Mouse (Mus musculus): ENCODE results near the gene Lmtk2.

Gene Lmtk2

DNA sequence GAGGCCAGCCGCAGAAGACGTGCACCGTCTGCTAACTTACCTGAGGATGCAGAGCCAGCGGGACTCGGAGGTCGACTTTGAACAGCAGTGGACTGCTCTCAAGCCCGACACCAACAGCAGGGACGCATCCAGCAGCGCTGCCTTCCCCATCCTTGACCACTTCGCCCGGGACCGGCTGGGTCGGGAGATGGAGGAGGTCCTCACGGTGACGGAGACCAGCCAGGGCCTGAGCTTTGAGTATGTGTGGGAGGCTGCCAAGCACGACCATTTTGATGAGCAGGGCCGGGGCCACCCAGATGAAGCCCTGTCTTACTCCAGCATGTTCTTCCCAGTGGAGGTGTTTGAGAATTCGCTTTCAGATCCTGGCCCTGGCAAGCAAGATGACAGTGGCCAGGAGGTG lies 73.4 kb downstream of the Lmtk2 start:
- CTCF ChIA-PET, result no interaction called here

DNA sequence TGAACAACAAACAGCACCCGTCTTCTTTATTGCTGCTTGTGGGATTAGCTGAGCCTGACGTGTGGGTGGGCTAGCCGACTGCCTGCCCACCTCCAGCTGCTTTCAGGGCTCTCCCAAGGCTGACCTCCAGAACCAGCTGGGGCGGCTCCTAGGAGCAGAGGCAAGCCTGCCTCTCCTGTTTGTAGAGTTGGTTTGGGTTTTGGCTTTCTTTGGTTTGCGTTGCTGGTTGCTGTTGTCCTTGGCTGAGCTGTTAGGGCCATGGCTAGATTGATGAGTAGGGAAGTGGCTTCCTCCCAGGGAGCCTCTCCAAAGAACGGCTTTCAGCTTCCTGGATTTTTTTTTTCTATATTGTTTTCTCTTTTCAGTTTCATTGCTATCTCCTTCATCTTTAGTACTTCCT lies 78.0 kb downstream of the Lmtk2 start:
- CTCF ChIA-PET, result no interaction called here

DNA sequence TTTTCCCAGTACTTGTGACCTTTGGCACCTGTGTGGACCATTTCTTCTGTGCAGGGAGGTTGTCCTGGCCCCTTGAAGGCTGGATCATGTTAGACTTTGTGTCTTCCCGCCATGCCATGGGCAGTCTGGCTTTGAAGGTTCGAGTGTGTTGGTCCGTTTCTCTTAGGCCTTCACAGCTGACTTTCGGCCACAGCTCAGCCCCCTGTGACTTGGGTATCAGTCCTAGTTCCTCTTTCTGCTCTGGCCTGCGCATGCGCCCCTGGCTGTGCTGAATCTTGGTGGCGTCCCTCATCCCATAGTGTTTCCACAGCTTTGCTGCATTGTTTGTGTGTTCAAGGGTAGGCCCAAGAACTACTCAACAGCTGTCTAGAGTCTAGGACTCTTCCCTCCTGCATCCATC lies 81.0 kb downstream of the Lmtk2 start:
- CTCF ChIA-PET, result interaction anchor here (1.1 kb wide), 1 partner anchor 26 kb away, joined by 4 read pairs; no protein-coding TSS in a partner anchor

DNA sequence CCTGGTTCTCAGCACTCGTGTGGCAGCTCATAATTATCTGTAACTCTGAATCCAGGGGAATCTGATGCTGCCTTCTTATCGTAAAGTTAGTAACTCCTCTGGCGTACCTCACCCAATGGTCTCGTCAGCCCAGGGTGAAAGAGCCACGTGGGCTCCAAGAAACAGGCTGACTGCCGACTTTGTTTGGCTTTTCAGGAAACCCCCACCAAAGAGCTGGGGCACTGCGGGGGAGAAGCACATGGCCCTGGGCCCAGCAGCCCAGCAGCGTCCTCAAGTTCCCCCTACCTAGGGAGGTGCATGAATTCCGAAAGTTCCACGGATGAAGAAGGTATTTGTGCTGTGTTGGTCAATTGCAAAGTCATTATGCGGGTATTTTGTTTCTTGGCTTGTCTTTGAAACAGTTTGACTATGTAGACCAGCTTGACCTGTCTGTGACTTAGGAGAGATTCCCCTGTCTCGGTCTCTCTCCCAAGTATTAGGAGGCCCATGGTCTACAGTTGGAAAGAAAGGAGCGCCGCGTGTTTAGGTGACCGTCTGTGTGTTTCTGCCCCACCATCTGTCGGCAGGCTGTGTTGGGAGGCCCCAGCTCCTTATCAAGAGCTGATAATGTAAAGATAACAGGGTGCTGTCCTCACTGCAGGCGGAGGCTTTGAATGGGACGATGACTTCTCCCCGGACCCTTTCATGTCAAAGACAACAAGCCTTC lies 82.5 kb downstream of the Lmtk2 start:
- CTCF ChIA-PET, result no interaction called here

DNA sequence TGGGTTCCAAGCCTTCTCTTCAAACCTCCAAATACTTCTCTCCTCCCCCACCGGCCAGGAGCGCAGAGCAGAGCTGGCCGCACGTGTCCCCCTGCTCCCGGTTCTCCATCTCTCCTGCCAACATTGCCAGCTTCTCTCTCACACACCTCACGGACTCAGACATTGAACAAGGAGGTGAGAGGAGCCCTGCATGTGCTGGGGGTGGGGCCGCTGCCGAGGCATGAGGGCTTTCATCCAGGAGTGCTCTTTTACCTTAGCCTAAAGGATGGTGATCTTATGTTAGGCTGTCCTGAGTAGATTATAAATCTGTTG lies 83.0 kb downstream of the Lmtk2 start:
- CTCF ChIA-PET, result no interaction called here

DNA sequence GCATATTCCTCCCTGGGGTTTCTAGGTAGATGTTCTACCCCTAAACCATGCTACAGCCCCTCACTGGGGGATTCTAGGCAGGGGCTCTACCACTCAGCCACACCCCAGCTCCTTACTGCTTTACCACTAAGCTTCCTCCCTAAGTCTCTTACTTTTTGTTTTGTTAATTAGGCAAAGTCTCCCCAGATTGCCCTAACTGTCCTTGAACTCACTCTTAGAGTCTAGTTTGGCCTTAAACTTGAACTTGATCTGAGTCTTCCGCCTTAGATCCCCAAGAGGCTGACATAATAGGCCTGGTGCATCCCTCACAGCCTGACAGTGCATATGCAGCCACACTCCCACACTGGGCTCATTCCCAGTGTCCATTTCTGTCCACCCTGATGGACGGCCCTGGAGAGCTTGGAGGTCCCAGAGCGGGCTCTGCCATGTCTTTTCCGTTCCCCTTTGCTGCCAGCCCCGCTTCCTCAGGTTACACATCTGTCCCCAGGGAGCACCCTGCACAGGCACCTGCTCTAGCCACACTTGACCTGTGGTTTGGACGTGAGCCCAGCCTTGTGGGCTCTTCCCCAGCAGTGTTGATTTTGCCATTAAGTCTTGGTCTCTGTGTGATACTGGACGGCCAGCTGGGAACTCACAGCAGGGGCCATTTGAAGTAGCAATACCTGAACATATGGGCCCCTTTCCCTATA lies 83.6 kb downstream of the Lmtk2 start:
- CTCF ChIA-PET, result no interaction called here

DNA sequence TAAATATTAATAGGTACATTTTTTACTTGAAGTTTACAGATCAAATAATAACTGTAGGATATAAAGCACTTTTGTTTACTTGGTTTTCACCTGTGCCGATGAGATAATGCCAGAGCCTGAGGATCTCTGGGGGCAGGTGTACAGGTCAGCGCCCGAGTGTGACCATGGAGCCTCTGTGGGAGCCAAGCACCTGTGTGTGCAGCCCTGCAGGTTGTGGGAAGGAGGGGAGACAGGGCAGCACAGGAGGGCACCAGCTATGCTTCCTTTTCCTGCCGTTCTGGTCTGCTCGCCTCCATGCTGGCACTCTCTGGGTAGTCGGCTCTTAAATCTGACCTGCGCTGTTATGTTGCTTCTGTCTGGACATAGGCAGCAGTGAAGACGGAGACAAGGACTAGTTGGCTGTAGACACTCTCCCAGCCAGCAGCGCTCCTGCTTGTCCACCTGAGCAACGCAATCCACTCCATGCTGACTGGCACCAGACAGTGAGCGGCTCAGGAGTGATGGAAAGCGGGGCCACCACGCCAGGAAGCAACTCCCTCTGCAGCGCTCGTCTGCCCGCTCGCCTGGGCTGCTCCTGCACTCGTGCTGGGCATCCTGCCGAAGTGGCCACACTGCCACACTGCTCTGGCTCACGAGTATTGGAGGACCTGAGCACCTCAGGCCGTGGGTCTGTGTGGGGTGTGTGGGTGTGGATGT lies 84.3 kb downstream of the Lmtk2 start:
- CTCF ChIA-PET, result interaction anchor here (0.7 kb wide), 1 partner anchor 169 kb away, joined by 3 read pairs; no protein-coding TSS in a partner anchor

DNA sequence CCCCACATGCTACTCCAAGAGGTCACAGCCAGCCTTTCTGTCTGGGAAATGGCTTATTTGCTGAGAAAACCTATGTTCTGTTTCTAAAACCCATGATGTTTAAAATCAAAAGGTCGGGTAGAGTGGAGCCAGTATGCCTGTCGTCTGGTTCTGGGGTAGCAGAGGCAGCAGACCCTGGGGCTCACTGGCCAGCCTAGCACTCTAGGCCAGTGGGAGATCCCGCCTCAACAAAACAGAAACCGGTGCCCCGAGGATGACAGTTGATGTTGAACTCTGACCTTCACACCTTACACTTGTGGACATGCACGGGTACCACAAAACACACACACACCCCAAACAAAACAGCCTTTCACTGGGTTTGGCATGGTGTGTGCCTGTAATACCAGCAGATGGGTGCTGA lies 88.2 kb downstream of the Lmtk2 start:
- CTCF ChIA-PET, result no interaction called here

DNA sequence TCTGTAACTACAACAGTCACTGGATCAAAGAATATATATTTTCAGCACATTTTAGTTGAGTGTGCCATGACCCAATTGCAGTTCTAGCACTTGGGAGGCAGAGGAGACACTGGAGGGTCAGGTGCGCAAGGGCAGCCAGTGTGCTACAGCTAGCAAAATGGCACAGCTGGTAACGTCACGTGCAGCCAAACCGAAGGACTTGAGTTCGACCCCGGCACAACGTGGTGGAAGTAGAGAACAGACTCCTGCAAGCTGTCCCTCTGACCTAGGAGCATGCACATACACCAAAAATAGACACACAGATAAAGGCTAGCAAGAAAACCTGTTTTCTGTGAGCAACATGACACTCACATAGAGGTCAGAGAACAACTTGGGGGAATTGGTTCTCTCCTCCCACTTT lies 89.1 kb downstream of the Lmtk2 start:
- CTCF ChIA-PET, result no interaction called here

DNA sequence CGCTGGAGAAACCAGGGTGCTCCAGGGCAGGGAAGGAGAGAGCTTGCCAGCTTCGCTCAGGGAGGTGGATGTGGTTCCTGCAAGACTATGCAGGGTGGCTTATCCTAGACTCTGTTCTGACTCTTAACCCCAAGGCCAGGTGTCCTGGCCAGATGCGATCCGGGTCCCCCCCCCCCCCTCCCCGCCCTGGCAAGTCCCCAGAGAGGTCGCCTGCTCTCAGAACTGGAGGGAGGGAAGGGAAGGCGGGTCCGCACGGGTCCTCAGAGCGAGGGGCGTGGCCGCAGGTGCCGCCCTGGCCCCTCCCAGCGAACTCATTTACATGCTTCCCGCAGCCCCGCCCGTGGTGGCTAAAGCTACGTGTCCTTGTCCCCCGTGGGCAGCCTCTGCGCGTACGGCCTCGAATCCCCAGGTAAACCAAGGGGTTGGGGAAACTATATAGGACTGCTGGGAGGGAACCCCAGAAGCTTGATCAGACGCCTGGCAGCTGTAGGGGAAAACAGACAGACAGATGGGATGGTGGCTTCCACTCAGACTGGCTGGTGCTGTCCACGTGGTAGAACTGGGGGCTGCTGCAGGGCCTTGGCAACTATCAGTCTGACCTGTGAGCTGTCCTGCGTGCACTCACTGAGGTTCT lies 89.8 kb downstream of the Lmtk2 start, which contains the start of gene Bhlha15:
TSS of gene Bhlha15 (plus strand) at position 337 of the 634 bp plus-strand sequence.
- CTCF ChIA-PET, result interaction anchor here (0.5 to 1.0 kb wide), 3 partner anchors 18 to 37 kb away, joined by 3 to 6 read pairs (median 3); no protein-coding TSS in a partner anchor

DNA sequence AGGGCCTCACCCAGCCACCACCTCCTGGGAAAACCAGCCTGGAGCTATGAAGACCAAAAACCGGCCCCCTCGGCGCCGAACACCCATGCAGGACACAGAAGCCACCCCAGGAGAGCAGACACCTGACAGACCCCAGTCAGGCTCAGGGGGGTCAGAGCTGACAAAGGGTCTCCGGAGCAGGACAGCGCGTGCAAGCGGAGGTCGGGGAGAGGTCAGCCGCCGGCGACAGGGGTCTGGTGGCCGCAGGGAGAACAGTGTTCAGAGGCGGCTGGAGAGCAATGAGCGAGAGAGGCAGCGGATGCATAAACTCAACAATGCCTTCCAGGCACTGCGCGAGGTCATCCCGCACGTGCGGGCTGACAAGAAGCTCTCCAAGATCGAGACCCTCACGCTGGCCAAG lies 90.8 kb downstream of the Lmtk2 start:
- CTCF ChIA-PET, result interaction anchor here (0.6 to 1.0 kb wide), 2 partner anchors 17 to 36 kb away, joined by 3 read pairs; no protein-coding TSS in a partner anchor

DNA sequence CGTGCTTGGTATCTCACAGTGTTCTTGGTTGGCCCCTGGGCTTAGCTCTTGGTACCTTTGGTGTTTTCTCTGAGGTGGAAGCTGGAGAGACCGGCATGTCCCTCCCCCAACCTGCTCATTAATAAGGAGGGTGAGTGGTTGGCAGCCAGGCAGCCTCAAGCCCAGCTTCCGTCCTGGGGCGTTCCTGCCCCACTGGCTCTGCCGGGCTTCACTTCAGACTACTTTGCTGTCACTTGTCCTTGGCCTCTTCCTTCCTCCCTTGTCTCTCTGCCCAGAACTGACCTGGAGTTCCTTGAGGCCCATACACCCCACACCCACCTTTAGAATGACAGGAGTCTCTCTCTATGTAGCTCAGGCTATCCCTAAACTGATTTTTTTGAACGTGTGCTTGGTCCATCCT lies 92.4 kb downstream of the Lmtk2 start:
- CTCF ChIA-PET, result no interaction called here

DNA sequence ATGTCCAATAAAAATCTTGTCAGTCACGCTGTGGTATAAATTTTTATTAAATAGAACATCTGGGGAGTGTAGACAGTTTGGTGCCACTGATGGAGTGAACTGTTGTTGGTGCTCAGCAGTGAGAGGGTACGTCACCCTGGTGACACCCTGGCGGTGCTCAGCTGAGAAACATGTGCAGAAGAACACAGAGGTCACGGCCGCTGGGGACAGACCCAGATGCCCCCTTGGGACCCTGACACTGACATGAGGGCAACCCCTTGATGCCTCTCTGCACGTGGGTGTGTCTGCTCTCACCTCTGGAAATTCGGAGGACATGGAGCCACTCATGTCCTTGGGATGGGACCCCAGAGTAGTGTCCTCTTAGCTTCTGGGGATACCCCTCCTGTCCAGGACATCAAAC lies 94.2 kb downstream of the Lmtk2 start:
- CTCF ChIA-PET, result interaction anchor here (0.7 kb wide), 1 partner anchor 555 kb away, joined by 4 read pairs; no protein-coding TSS in a partner anchor

DNA sequence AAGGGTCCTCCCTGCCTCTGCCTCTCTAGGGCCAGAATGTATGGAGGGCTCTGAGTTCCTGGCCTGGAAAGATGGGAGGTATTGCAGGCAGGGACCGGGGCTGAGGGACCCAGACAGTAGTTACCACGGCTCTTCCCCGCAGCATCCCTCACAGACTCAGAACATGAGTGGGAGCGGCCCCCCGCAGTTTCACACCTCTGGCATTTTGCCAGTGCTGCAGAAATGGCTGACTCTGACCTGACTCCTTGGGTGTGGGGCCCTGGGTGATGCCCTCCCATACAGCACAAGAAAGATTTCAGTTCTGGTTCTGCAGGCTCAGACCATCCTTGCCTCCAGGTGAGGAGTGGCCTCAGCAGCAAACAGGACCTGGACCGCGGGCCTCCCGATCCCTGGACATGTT lies 95.3 kb downstream of the Lmtk2 start:
- CTCF ChIA-PET, result no interaction called here

DNA sequence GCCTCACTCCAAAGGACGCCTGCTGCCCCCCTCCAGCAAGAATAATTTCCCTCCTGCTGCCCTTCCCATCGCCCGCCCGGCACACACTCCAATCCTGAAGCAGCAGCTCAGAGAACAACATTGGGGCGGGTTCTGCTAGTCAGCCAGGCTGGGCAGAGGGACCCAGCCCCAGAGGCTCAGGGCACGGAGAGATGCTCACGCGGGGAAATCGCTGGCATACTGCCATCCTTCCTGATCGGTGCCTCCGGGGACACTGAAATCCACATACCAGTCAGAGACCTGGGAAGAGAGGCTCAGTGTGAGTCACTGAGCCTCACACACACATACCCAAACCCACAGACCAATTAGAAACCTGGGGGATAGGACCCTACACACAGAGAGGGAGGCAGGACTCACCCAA lies 100.4 kb downstream of the Lmtk2 start:
- CTCF ChIA-PET, result no interaction called here

DNA sequence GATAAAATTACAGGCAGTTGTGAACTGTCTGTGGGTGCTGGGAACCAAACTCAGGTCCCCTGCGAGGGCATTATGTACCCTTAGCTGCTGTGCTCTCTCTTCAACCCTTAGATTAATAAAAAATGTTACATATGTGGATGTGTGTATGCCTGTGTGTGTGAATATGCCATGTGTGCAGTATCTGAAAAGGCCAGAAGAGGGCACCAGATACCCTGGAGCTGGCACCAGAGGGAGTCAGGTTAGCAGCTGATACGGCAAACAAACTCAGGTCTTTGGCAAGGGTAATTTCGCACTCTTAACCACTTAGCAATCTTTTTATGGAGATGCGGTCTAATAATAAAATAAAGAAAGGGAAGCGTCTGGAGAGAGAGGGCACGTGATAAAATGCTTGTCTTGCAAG lies 102.2 kb downstream of the Lmtk2 start:
- CTCF ChIA-PET, result no interaction called here

DNA sequence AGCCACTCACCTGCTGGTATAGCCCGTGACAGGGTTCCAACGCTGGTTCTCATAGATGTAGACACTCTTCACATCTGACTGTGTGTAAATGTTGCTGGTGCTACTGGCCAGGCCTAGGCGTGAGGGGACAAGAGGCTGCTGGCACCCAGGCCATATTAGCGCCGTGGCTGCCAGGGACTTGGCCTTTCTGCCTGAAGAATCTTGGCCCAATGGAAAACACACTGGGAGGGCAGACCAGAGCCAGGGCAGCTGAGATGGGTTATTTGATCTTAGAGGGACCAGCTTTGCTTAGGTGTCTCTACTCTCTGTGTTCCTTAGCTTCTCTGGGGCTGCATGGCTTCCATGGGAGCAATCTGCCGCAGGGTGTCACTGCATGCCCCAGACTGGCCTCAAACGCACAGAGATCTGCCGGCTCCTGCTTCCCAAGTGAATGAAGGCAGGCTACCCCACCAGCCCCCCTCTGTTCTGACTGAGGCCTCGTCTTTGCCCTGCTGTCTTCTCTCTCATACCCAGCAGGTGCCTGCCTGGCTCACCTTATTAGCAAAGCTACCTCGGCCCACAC lies 103.2 kb downstream of the Lmtk2 start:
- CTCF ChIA-PET, result no interaction called here

DNA sequence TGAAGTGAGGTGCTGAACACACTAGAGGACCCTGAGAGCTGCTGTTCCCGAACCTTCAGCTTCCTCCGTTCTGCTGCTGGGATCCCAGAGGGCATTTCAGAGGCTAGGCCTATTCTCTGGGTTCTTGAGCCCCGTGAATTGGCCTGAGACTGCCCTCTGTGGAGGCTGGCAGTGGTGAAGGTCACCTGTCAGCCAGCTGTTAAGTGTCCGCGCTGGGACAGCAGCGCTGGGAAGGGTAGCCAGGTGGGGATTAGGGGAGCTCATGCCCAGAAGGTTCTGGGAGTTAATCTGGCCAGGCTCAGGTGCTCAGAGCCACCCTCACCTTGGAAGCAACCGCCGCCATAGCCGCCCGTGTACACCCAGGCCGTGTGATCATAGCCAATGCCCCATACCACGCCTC lies 104.1 kb downstream of the Lmtk2 start:
- CTCF ChIA-PET, result no interaction called here

DNA sequence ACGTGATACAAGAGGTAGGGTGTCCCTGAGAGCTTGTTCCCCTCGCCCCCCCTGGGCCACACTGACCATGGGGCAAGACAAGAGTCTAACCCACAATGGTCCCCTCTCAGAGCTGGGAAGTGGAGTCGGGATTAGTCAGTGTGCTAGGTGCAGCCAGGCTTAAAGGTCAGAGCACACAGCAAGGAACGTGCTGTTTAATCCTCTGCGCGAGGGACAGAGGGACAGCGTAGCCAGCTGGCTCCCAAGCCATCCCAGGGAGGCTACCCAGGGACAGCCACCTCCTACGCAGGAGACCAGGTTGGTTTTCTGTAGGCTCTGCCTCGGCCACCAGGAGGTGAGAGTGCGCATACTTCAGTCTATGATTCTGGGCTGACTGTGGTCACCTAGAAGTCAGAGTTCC lies 104.7 kb downstream of the Lmtk2 start:
- CTCF ChIA-PET, result no interaction called here

DNA sequence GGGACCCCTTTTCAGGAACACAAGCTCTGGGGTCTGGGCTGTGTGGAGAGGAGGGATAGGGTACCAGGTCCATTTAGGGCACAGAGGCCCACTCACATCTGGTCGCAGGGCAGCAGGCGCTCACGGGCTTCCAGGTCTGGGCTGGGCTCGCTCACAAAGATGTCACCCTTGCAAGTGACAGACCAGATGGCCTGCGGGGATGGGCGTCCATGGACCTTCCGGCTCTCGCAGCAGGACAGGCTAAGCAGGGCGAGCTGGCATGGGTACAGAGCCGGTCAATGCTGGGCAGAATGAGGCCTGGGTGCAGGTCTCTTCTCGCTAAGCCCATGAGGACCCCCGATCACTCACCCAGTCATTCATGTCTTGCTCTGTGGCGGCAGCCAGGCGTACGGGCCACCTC lies 105.8 kb downstream of the Lmtk2 start:
- CTCF ChIA-PET, result no interaction called here

DNA sequence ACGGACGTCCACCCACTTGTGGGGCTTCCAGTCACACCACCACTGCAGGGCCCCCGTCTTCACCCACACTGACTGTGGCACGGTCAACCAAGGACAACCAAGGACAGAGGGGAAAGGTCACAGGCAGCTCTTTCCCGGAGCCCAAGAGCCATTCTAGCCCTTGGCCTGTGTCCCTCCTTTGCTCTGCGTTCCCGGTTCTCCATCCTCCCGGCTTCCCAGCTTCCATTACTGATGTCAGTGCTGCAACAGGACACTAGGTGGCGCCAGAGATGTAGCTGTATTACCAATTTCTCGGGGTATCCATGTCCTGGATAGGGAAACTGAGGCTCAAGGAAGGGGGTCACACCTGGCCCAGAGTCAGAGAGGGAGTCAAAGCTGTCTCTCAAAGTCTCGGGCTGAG lies 107.2 kb downstream of the Lmtk2 start:
- CTCF ChIA-PET, result interaction anchor here (0.6 to 1.2 kb wide), 7 partner anchors 11 to 391 kb away, joined by 3 to 17 read pairs (median 3); partner anchors contain the start of genes Bhlha15 and Tecpr1

DNA sequence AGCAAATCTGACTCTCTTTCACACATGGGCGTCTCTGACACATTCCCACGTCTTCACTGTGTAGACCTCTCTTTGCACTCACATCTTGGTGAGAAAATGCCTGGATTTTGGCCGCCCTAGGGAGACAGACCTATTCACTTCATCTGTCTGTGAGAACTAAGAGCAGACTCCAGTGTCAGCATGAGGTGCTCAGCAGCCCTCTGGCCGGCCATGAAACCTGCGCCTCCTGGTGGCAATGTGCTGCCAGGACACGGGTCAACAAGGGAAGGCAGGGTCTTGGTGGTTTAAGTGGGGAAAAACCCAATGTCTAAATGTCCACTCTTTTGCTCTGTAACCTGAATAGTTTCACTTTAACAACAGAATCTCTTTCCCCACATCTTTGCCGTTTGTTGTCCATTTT lies 114.2 kb downstream of the Lmtk2 start:
- CTCF ChIA-PET, result no interaction called here
